Mouse (Mus musculus) megakaryocyte, embryonic 14.5 days (primary cell): Measurements from ENCODE around the gene Clmp. TPM values are rescaled to one million over a fixed set of nuclear protein-coding genes. Genes with fewer than 3 reads are reported as not detected.

Experiments
- H3K27me3 ChIP-seq: replicated peaks from 2 replicates; pipeline ENCODE3; 2012; ENCODE audit warnings: inconsistent platforms
- H3K36me3 ChIP-seq: replicated peaks from 2 replicates; pipeline ENCODE3; 2012; ENCODE audit warnings: low read length, inconsistent platforms, mixed read lengths
- H3K4me1 ChIP-seq: 2 replicates; pipeline ENCODE4 v1.6.1; 2012; ENCODE audit warnings: inconsistent platforms
- H3K4me3 ChIP-seq: replicated peaks from 2 replicates; pipeline ENCODE3; 2012; ENCODE audit warnings: moderate library complexity, mild to moderate bottlenecking, inconsistent platforms
- H3K9me3 ChIP-seq: 2 replicates; pipeline ENCODE4 v1.6.1; 2012; ENCODE audit warnings: inconsistent platforms
- FLI1 ChIP-seq: IDR thresholded peaks from 2 replicates; pipeline ENCODE4 v1.6.1; 2012; ENCODE audit warnings: low read length, inconsistent platforms, mixed read lengths
- GATA1 ChIP-seq: IDR thresholded peaks from 3 replicates; pipeline ENCODE4 v1.6.1; 2012; ENCODE audit warnings: mixed read lengths, low read length, inconsistent platforms, borderline replicate concordance
- polyA plus RNA-seq: library from polyadenylated mRNA; stranded (reverse); fragments of >175 nt; gene quantifications from 2 replicates; pipeline ENCODE4 v1.2.3, GENCODE M21; 2012; ENCODE audit warnings: low replicate concordance; ENCODE audit not compliant: insufficient read depth

Clmp gene
- polyA plus RNA-seq, 1 experiment = 1.1 TPM

GRCm38 (mm10) chr9:40808061-40808906 lies 122.5 kb downstream of the Clmp start:
- Histone ChIP-seq H3K4me1 (peaks cover 52% of the 10 kb centered on the region), H3K4me3 (no peak overlapping the region), H3K9me3 (no peaks in the 10 kb centered on the region), H3K27me3 (no peaks in the 10 kb centered on the region), H3K36me3 (peaks cover 37% of the 10 kb centered on the region)
- TF ChIP-seq GATA1 (no peak), FLI1 (no peak)

GRCm38 (mm10) chr9:40808907-40809280 lies 123.1 kb downstream of the Clmp start:
- Histone ChIP-seq H3K36me3 (peaks cover 31% of the 10 kb centered on the region), H3K9me3 (no peaks in the 10 kb centered on the region), H3K4me1 (peaks cover 49% of the 10 kb centered on the region), H3K27me3 (no peaks in the 10 kb centered on the region), H3K4me3 (no peak overlapping the region)
- TF ChIP-seq FLI1 = no peak
- TF ChIP-seq GATA1 = no peak

- H3K27me3 ChIP-seq = peaks cover 3% of the 10 kb centered on the region
- no peak overlapping the region for H3K4me3 ChIP-seq
- H3K4me1 ChIP-seq = peaks cover 40% of the 10 kb centered on the region
- H3K9me3 ChIP-seq = peaks cover 4% of the 10 kb centered on the region; the same call in 1 of the 2 replicates
- TF ChIP-seq FLI1 (no peak), GATA1 (no peak)
- H3K36me3 ChIP-seq = peaks cover 8% of the 10 kb centered on the region
These were observed 126.1 kb downstream of the Clmp start for GRCm38 (mm10) chr9:40811860-40812259.

GRCm38 (mm10) chr9:40814060-40814459 lies 128.3 kb downstream of the Clmp start:
- TF ChIP-seq FLI1 = no peak
- TF ChIP-seq GATA1 = no peak
- Histone ChIP-seq H3K9me3 (peaks cover 4% of the 10 kb centered on the region; the same call in 1 of the 2 replicates), H3K4me3 (no peak overlapping the region), H3K36me3 (no peaks in the 10 kb centered on the region), H3K4me1 (peaks cover 20% of the 10 kb centered on the region), H3K27me3 (peaks cover 8% of the 10 kb centered on the region)

- H3K27me3 ChIP-seq = peaks cover 29% of the 10 kb centered on the region
These were observed 131.7 kb downstream of the Clmp start for GRCm38 (mm10) chr9:40817325-40818028.

GRCm38 (mm10) chr9:40825601-40826000 lies 139.8 kb downstream of the Clmp start:
- no peaks in the 10 kb centered on the region for H3K9me3 ChIP-seq
- TF ChIP-seq FLI1 (no peak), GATA1 (no peak)
- H3K4me1 ChIP-seq = peaks cover 9% of the 10 kb centered on the region
- H3K27me3 ChIP-seq = peaks cover 38% of the 10 kb centered on the region
- H3K36me3 ChIP-seq = no peaks in the 10 kb centered on the region
- H3K4me3 ChIP-seq = no peak overlapping the region

More at GRCm38 (mm10) chr9:40817325-40818028, 131.7 kb downstream of the Clmp start:
- peaks cover 4% of the 10 kb centered on the region; the same call in 1 of the 2 replicates for H3K9me3 ChIP-seq
- H3K4me1 ChIP-seq = peaks cover 11% of the 10 kb centered on the region
- no peak for TF ChIP-seq FLI1
- H3K36me3 ChIP-seq = no peaks in the 10 kb centered on the region
- H3K4me3 ChIP-seq = no peak overlapping the region

- Histone ChIP-seq H3K36me3 (no peaks in the 10 kb centered on the region), H3K9me3 (no peaks in the 10 kb centered on the region), H3K27me3 (peaks cover 28% of the 10 kb centered on the region), H3K4me1 (0 out of 2 replicates have a peak, but pooled peaks cover 3% of the 10 kb centered on the region), H3K4me3 (no peak overlapping the region)
- TF ChIP-seq FLI1 = no peak
- TF ChIP-seq GATA1 = no peak
These were observed 141.6 kb downstream of the Clmp start for GRCm38 (mm10) chr9:40827366-40827765.

- TF ChIP-seq GATA1 (no peak), FLI1 (no peak)
- peaks cover 10% of the 10 kb centered on the region for H3K4me1 ChIP-seq
- H3K27me3 ChIP-seq = peaks cover 7% of the 10 kb centered on the region
- no peaks in the 10 kb centered on the region for H3K36me3 ChIP-seq
- H3K9me3 ChIP-seq = 0 out of 2 replicates have a peak, but pooled peaks cover 2% of the 10 kb centered on the region
- H3K4me3 ChIP-seq = no peak overlapping the region
These were observed 148.8 kb downstream of the Clmp start for GRCm38 (mm10) chr9:40834569-40834968.

Other genes with a start within 250 kb of the Clmp start
- 2.3 and 3.1 TPM in 2 replicates for gene Gramd1b, start 154.6 kb upstream of the Clmp start, polyA plus RNA-seq
- not detected in 2 replicates for gene Gm21915, start 15.3 kb upstream of the Clmp start, polyA plus RNA-seq
- 811 and 986 TPM in 2 replicates for gene Hspa8, start 115.0 kb downstream of the Clmp start, polyA plus RNA-seq
- gene Bsx, start 188.2 kb downstream of the Clmp start, polyA plus RNA-seq = not detected in 2 replicates